Mouse (Mus musculus): ENCODE data around the gene Gsx1.

- TF ChIP-seq CTCF (conservative IDR thresholded peaks at IDR 0.05; ENCODE audit: low read length) (no peak), NANOG (IDR thresholded peaks at IDR 0.05; ENCODE audit: borderline replicate concordance, low read length) (no peak)
Measured at GRCm38 (mm10) chr5:147156376-147156775, 32.1 kb upstream of the Gsx1 start.
